Mouse (Mus musculus): ENCODE measurements at regions not wholly inside any gene's neighbourhood (a gene's known extent, or its start where the extent isn't known, plus 50 kb on each side); places are given as distances from the start of the nearest gene placed in this dataset.
A peak's percentile ranks its signal among the peaks of the same experiment; 100 is the strongest.

GRCm38 (mm10) chr13:44292476-44293056 lies 436.7 kb upstream of the Jarid2 start:
- DNase-seq (ENCODE audit: low read depth, low spot score): no peak

- no peak for DNase-seq (ENCODE audit: low read depth, low spot score)
Measured at GRCm38 (mm10) chr13:44293736-44294416, 435.4 kb upstream of the Jarid2 start.

GRCm38 (mm10) chr13:44295621-44296020 lies 433.7 kb upstream of the Jarid2 start:
- no peak for DNase-seq (ENCODE audit: low read depth, low spot score)

- no peak for DNase-seq (ENCODE audit: low read depth, low spot score)
Measured at GRCm38 (mm10) chr13:44300611-44301010, 428.7 kb upstream of the Jarid2 start.

GRCm38 (mm10) chr13:44301215-44301614 lies 428.1 kb upstream of the Jarid2 start:
- DNase-seq (ENCODE audit: low read depth, low spot score): no peak

- DNase-seq (ENCODE audit: low read depth, low spot score): no peak
Measured at GRCm38 (mm10) chr13:44301936-44302335, 427.3 kb upstream of the Jarid2 start.

- DNase-seq (ENCODE audit: low read depth, low spot score): peak; percentile 20
Measured at GRCm38 (mm10) chr13:44305134-44305991, 423.9 kb upstream of the Jarid2 start.

- DNase-seq (ENCODE audit: low read depth, low spot score): no peak
Measured at GRCm38 (mm10) chr13:44306275-44307050, 422.8 kb upstream of the Jarid2 start.

- DNase-seq (ENCODE audit: low read depth, low spot score): no peak
Measured at GRCm38 (mm10) chr13:44308227-44308626, 421.0 kb upstream of the Jarid2 start.

GRCm38 (mm10) chr13:44312237-44312636 lies 417.0 kb upstream of the Jarid2 start:
- DNase-seq (ENCODE audit: low read depth, low spot score): no peak

- no peak for DNase-seq (ENCODE audit: low read depth, low spot score)
Measured at GRCm38 (mm10) chr13:44316747-44317446, 412.4 kb upstream of the Jarid2 start.

- DNase-seq (ENCODE audit: low read depth, low spot score): no peak
Measured at GRCm38 (mm10) chr13:44317596-44317995, 411.7 kb upstream of the Jarid2 start.

GRCm38 (mm10) chr13:44319101-44319500 lies 410.2 kb upstream of the Jarid2 start:
- no peak for DNase-seq (ENCODE audit: low read depth, low spot score)

GRCm38 (mm10) chr13:44319511-44319910 lies 409.8 kb upstream of the Jarid2 start:
- no peak for DNase-seq (ENCODE audit: low read depth, low spot score)

- DNase-seq (ENCODE audit: low read depth, low spot score): no peak
Measured at GRCm38 (mm10) chr13:44320311-44320710, 409.0 kb upstream of the Jarid2 start.

- no peak for DNase-seq (ENCODE audit: low read depth, low spot score)
Measured at GRCm38 (mm10) chr13:44321009-44321596, 408.2 kb upstream of the Jarid2 start.

- DNase-seq (ENCODE audit: low read depth, low spot score): no peak
Measured at GRCm38 (mm10) chr13:44328416-44328815, 400.9 kb upstream of the Jarid2 start.

- no peak for DNase-seq (ENCODE audit: low read depth, low spot score)
Measured at GRCm38 (mm10) chr13:44329161-44329560, 400.1 kb upstream of the Jarid2 start.

- DNase-seq (ENCODE audit: low read depth, low spot score): no peak
Measured at GRCm38 (mm10) chr13:44329701-44330100, 399.6 kb upstream of the Jarid2 start.

- DNase-seq (ENCODE audit: low read depth, low spot score): no peak
Measured at GRCm38 (mm10) chr13:44332716-44333240, 396.5 kb upstream of the Jarid2 start.
